Comparison of ENCODE assay signal across 9 mouse cellular contexts in genomic region chr14:20610146-20610545, GRCm38 (mm10). TPM values are rescaled to one million over a fixed set of nuclear protein-coding genes. Genes with fewer than 3 reads are reported as not detected.
DNase-seq lines count a peak whose midpoint lies in the region; TF ChIP-seq lines count a peak whose summit lies in the region.
"Had no signal": no experiment of that assay in that cellular context is flagged by ENCODE, and none has a peak within 500 bp of the region (broad histone marks: within the 10 kb centered on the region; RNA-seq: fewer than 3 reads in every experiment).

No protein-coding gene starts in this region.

- DNase-seq in adrenal gland, postnatal 25 days = peak; percentile 38
- peak; percentile 73 for DNase-seq in gastrocnemius, postnatal 25 days
- peak; percentile 60 to 83 for DNase-seq in kidney, adult 8-10 months
- no peak for DNase-seq in frontal cortex, postnatal 25 days (ENCODE audit: low spot score in 2 of 2)
- DNase-seq in layer of hippocampus, postnatal 10 days (ENCODE audit: low spot score in 2 of 2) = no peak
- DNase-seq in right cerebral cortex, adult 18-20 months = no peak

- no peaks in the 10 kb centered on the region for H3K4me1 ChIP-seq in olfactory bulb, adult 2 months (ENCODE audit: control insufficient read depth, insufficient read depth, low read length)
- H3K4me1 ChIP-seq: hindbrain, embryonic 15.5 days; midbrain, embryonic 12.5 days had no signal

- TF ChIP-seq CTCF in olfactory bulb, adult 2 months (IDR thresholded peaks at IDR 0.05; ENCODE audit: insufficient read depth, low read depth, low read length) = no peak

- TF ChIP-seq POLR2A in olfactory bulb, adult 2 months (IDR thresholded peaks at IDR 0.05; ENCODE audit: insufficient read depth, low read depth, low read length) = no peak

- WGBS in olfactory bulb, adult 2 months = 78% methylated on average over 4 of the region's 4 CpGs

- no peak overlapping the region for H3K4me3 ChIP-seq in olfactory bulb, adult 2 months (ENCODE audit: insufficient read depth, low read depth, low read length)
- H3K4me3 ChIP-seq: hindbrain, embryonic 15.5 days; midbrain, embryonic 12.5 days had no signal

- H3K27ac ChIP-seq in olfactory bulb, adult 2 months (ENCODE audit: insufficient read depth, low read depth, low read length) = peak overlapping the region; percentile 56; the same call in 1 of the 2 replicates
- H3K27ac ChIP-seq: hindbrain, embryonic 15.5 days; midbrain, embryonic 12.5 days had no signal

RNA-seq across cellular contexts. Expression of gene Usp54, which starts 30.7 kb away (rescaled TPM):
- total RNA-seq in adrenal gland, postnatal 25 days (2021) = 13.2 and 16.7 TPM in 2 replicates
- 1 to 10 TPM; 3.8 to 5.1 TPM for total RNA-seq in gastrocnemius, postnatal 25 days (2021)
- polyA plus RNA-seq in olfactory bulb, adult 2 months (2012; ENCODE audit: insufficient read depth, insufficient read length, low replicate concordance, missing spikeins) = 58.6 TPM in 1 of 2 replicates, not detected in the other
- 10 to 100 TPM; 27.8 to 29.2 TPM for total RNA-seq in layer of hippocampus, postnatal 10 days (2021)

RNA-seq across cellular contexts. Expression of gene Myoz1, which starts 46.2 kb away (rescaled TPM):
- not detected in 2 replicates for total RNA-seq in adrenal gland, postnatal 25 days (2021)
- total RNA-seq in gastrocnemius, postnatal 25 days (2021) = 1,000 to 10,000 TPM; 2,514 to 2,966 TPM
- polyA plus RNA-seq in olfactory bulb, adult 2 months (2012; ENCODE audit: insufficient read depth, insufficient read length, low replicate concordance, missing spikeins) = not detected in 2 replicates
- total RNA-seq in layer of hippocampus, postnatal 10 days (2021) = under 1 TPM in 1 of 2 experiments, not detected in 1; 0.39 TPM
- polyA plus RNA-seq: hindbrain, embryonic 15.5 days had no signal

RNA-seq across cellular contexts. Expression of gene Synpo2l, which starts 58.0 kb away (rescaled TPM):
- 0.18 TPM in 1 of 2 replicates, not detected in the other for total RNA-seq in adrenal gland, postnatal 25 days (2021)
- total RNA-seq in gastrocnemius, postnatal 25 days (2021) = 100 to 1,000 TPM; 135 to 192 TPM
- not detected in 2 replicates for polyA plus RNA-seq in olfactory bulb, adult 2 months (2012; ENCODE audit: insufficient read depth, insufficient read length, low replicate concordance, missing spikeins)
- under 1 TPM; 0.21 to 0.29 TPM for total RNA-seq in layer of hippocampus, postnatal 10 days (2021)

Comparison
In these comparisons a context has a peak if more than half of its experiments do, and no peak if none do; other contexts are left out.
1. DNase-seq: peak in adrenal gland, postnatal 25 days (single experiment), gastrocnemius, postnatal 25 days (single experiment) and kidney, adult 8-10 months (2 of 2); none in frontal cortex, postnatal 25 days (0 of 2), layer of hippocampus, postnatal 10 days (0 of 2) and right cerebral cortex, adult 18-20 months (single experiment).
2. RNA of gene Myoz1, which starts 46.2 kb away (total RNA-seq): 2,514 to 2,966 TPM in gastrocnemius, postnatal 25 days; 0.39 TPM in layer of hippocampus, postnatal 10 days and not detected in adrenal gland, postnatal 25 days; every median in the first group is over 1,000 times any median in the second.
3. RNA of gene Synpo2l, which starts 58.0 kb away (total RNA-seq): 135 to 192 TPM in gastrocnemius, postnatal 25 days; 0.21 to 0.29 TPM in layer of hippocampus, postnatal 10 days and 0.18 TPM in adrenal gland, postnatal 25 days; every median in the first group is over 100 times any median in the second.